Mouse (Mus musculus) stomach, postnatal 0 days (tissue): ENCODE measurements around the gene Nrsn2. TPM values are rescaled to one million over a fixed set of nuclear protein-coding genes. Genes with fewer than 3 reads are reported as not detected.
A peak's percentile ranks its signal among the peaks of the same experiment; 100 is the strongest.

Experiments used
- ATAC-seq: fragments of 200-750 bp; cut with Nextera tagmentation; 2 replicates; pipeline ENCODE4 v1.8.0; 2017; ENCODE audit not compliant: low FRiP score, low TSS enrichment
- DNase-seq: peaks from one replicate; pipeline ENCODE4 v3.0.0-alpha.2; 2016; ENCODE audit warnings: low spot score
- H3K27ac ChIP-seq: fragments of 300-500 bp; sonication (generic); replicated peaks from 2 replicates; pipeline ENCODE4 v1.5.1; 2014; ENCODE audit warnings: mild to moderate bottlenecking, control low read depth
- H3K27me3 ChIP-seq: fragments of 300-500 bp; sonication (generic); 2 replicates; pipeline ENCODE4 v1.6.1; 2014; ENCODE audit warnings: low read length; ENCODE audit not compliant: control insufficient read depth, insufficient read depth
- H3K36me3 ChIP-seq: fragments of 300-500 bp; sonication (generic); 2 replicates; pipeline ENCODE4 v1.6.1; 2014; ENCODE audit warnings: low read length, mixed read lengths; ENCODE audit not compliant: control insufficient read depth, insufficient read depth
- H3K4me1 ChIP-seq: fragments of 300-500 bp; sonication (generic); replicated peaks from 2 replicates; pipeline ENCODE4 v1.6.1; 2014; ENCODE audit warnings: antibody characterized with exemption; ENCODE audit not compliant: control insufficient read depth, insufficient read depth
- H3K4me2 ChIP-seq: fragments of 300-500 bp; sonication (generic); replicated peaks from 2 replicates; pipeline ENCODE4 v1.6.1; 2014; ENCODE audit warnings: low read depth, mild to moderate bottlenecking, control low read depth, moderate library complexity
- H3K4me3 ChIP-seq: fragments of 300-500 bp; sonication (generic); 2 replicates; pipeline ENCODE4 v1.5.1; 2014; ENCODE audit warnings: low read depth, low read length, control low read depth
- H3K9ac ChIP-seq: fragments of 300-500 bp; sonication (generic); 2 replicates; pipeline ENCODE4 v1.6.1; 2014; ENCODE audit warnings: mild to moderate bottlenecking, low read length, control low read depth, mixed read lengths
- H3K9me3 ChIP-seq: fragments of 300-500 bp; sonication (generic); 2 replicates; pipeline ENCODE4 v1.6.1; 2016; ENCODE audit warnings: low read length; ENCODE audit not compliant: control insufficient read depth
- CTCF ChIP-seq: IDR thresholded peaks from 2 replicates; pipeline ENCODE4 v1.5.1; 2016; ENCODE audit warnings: antibody characterized with exemption, low read depth, mild to moderate bottlenecking, moderate library complexity
- EP300 ChIP-seq: optimal IDR thresholded peaks from 2 replicates; pipeline ENCODE3; 2016; ENCODE audit warnings: antibody characterized with exemption
- WGBS: fragments of 180-500 bp; shearing (Covaris S2); extraction: QIAGEN DNeasy Blood & Tissue Kit; methylation state at CpG from one replicate; pipeline ENCODE4 v1.1.7; 2014; 5-methylcytosine and 5-hydroxymethylcytosine counted together
- polyA plus RNA-seq: library from polyadenylated mRNA; unstranded; fragments of >200 nt; fragmentation: Nextera tagmentation; extraction: Ambion mirVana; gene quantifications from 2 replicates; pipeline ENCODE4 v1.2.1, GENCODE M21; 2015

Gene Nrsn2
- polyA plus RNA-seq, 1 experiment from 2014 or later: 1.1 TPM

GRCm38 (mm10) chr2:152335289-152335820 is 41.1 kb downstream of the Nrsn2 start:
- WGBS: 49% methylated on average over 10 of the region's 11 CpGs
- Histone ChIP-seq H3K4me2 (no peak overlapping the region), H3K36me3 (no peaks in the 10 kb centered on the region), H3K27ac (no peak overlapping the region), H3K4me3 (no peak overlapping the region), H3K27me3 (no peaks in the 10 kb centered on the region), H3K9ac (no peak overlapping the region), H3K4me1 (no peaks in the 10 kb centered on the region; the same call in 1 of the 2 replicates), H3K9me3 (no peaks in the 10 kb centered on the region)
- TF ChIP-seq EP300 (no peak), CTCF (no peak)
- no peak for DNase-seq
- no peak for ATAC-seq

- no peaks in the 10 kb centered on the region for H3K9me3 ChIP-seq
- H3K9ac ChIP-seq: no peak overlapping the region
- DNase-seq: no peak
- no peak for ATAC-seq
- H3K4me1 ChIP-seq: no peaks in the 10 kb centered on the region; the same call in 1 of the 2 replicates
- TF ChIP-seq EP300: no peak
- TF ChIP-seq CTCF: no peak
- no peak overlapping the region for H3K4me3 ChIP-seq
- H3K27me3 ChIP-seq: no peaks in the 10 kb centered on the region
- 71% methylated on average over 4 of the region's 4 CpGs for WGBS
- no peaks in the 10 kb centered on the region for H3K36me3 ChIP-seq
- H3K4me2 ChIP-seq: no peak overlapping the region
- no peak overlapping the region for H3K27ac ChIP-seq
These were observed 43.0 kb downstream of the Nrsn2 start for GRCm38 (mm10) chr2:152333345-152334006.

- H3K4me3 ChIP-seq: peak within 1 kb of the TSS; percentile 79
- H3K4me2 ChIP-seq: peak within 1 kb of the TSS; percentile 91
- TF ChIP-seq EP300 (no peak), CTCF (no peak; the same call in 1 of the 2 replicates)
- H3K9ac ChIP-seq: peak within 1 kb of the TSS; percentile 89
- H3K4me1 ChIP-seq: no peaks in the 10 kb centered on the region; the same call in 1 of the 2 replicates
- WGBS: under 1% methylated on average over 52 of the region's 54 CpGs
- no peaks in the 10 kb centered on the region for H3K36me3 ChIP-seq
- no peaks in the 10 kb centered on the region for H3K27me3 ChIP-seq
- peak; percentile 95 for DNase-seq
- ATAC-seq: peak; percentile 95
- H3K9me3 ChIP-seq: no peaks in the 10 kb centered on the region
- H3K27ac ChIP-seq: peak within 1 kb of the TSS; percentile 94
These were observed 44.2 kb downstream of the Nrsn2 start, which contains the start of gene Rbck1 for GRCm38 (mm10) chr2:152332101-152332825. TSS of gene Rbck1 (minus strand) at chr2:152332653.

GRCm38 (mm10) chr2:152330858-152331423 is 45.5 kb downstream of the Nrsn2 start:
- Histone ChIP-seq H3K4me3 (no peak overlapping the region), H3K4me2 (peak overlapping the region; percentile 91), H3K4me1 (no peaks in the 10 kb centered on the region; the same call in 1 of the 2 replicates), H3K27ac (no peak overlapping the region), H3K27me3 (no peaks in the 10 kb centered on the region), H3K9ac (peak overlapping the region; percentile 89), H3K36me3 (0 out of 2 replicates have a peak, but pooled peaks cover 6% of the 10 kb centered on the region), H3K9me3 (no peaks in the 10 kb centered on the region)
- DNase-seq: no peak
- no peak for TF ChIP-seq CTCF
- no peak for ATAC-seq
- 60% methylated on average over 7 of the region's 7 CpGs for WGBS

- WGBS: 62% methylated on average over 5 of the region's 5 CpGs
- DNase-seq: no peak
- no peaks in the 10 kb centered on the region for H3K27me3 ChIP-seq
- H3K4me1 ChIP-seq: no peaks in the 10 kb centered on the region; the same call in 1 of the 2 replicates
- TF ChIP-seq EP300 (no peak), CTCF (no peak)
- no peak overlapping the region for H3K4me3 ChIP-seq
- peaks cover 19% of the 10 kb centered on the region for H3K36me3 ChIP-seq
- H3K4me2 ChIP-seq: no peak overlapping the region
- no peak overlapping the region for H3K27ac ChIP-seq
- no peaks in the 10 kb centered on the region for H3K9me3 ChIP-seq
- no peak overlapping the region for H3K9ac ChIP-seq
- no peak for ATAC-seq
These were observed 48.5 kb downstream of the Nrsn2 start for GRCm38 (mm10) chr2:152327980-152328379.
